Comparison of ENCODE assay signal across 8 mouse cellular contexts in genomic region chr8:13213479-13214268, GRCm38 (mm10). TPM values are rescaled to one million over a fixed set of nuclear protein-coding genes. Genes with fewer than 3 reads are reported as not detected.
DNase-seq lines count a peak whose midpoint lies in the region; ATAC-seq lines count a peak whose summit lies in the region.

No protein-coding gene starts in this region.

- H3K36me3 ChIP-seq in hindbrain, embryonic 16.5 days (ENCODE audit: control insufficient read depth, insufficient read depth, low read length) = no peaks in the 10 kb centered on the region

- DNase-seq in T-cell, adult 2 months (ENCODE audit: low spot score) = peak; percentile 92
- DNase-seq in cerebellum, postnatal 36 days = peak; percentile 67 to 71
- peak; percentile 95 for DNase-seq in gastrocnemius, adult 18-20 months (ENCODE audit: low spot score)
- peak; percentile 84 for DNase-seq in left cerebral cortex, adult 11 months (ENCODE audit: low spot score)
- DNase-seq in lung, postnatal 36 days = peak; percentile 95
- DNase-seq in retina, embryonic 14.5 days (ENCODE audit: low spot score) = peak; percentile 90
- DNase-seq in thymus, postnatal 36 days = peak; percentile 88 to 90

- no peak overlapping the region for H3K9ac ChIP-seq in hindbrain, embryonic 16.5 days (ENCODE audit: low read depth, low read length)

- peak; percentile 71 for ATAC-seq in hindbrain, embryonic 16.5 days

- H3K27me3 ChIP-seq in hindbrain, embryonic 16.5 days (replicated peaks; ENCODE audit: control insufficient read depth, insufficient read depth, low read length) = no peaks in the 10 kb centered on the region

- no peak overlapping the region for H3K4me3 ChIP-seq in hindbrain, embryonic 16.5 days (ENCODE audit: low read length)

- H3K4me1 ChIP-seq in hindbrain, embryonic 16.5 days (ENCODE audit: control insufficient read depth, insufficient read depth, low read depth, low read length) = peaks cover 7% of the 10 kb centered on the region

- no peak overlapping the region for H3K4me2 ChIP-seq in hindbrain, embryonic 16.5 days (ENCODE audit: low read length)

- WGBS in hindbrain, embryonic 16.5 days = 27% methylated on average over 10 of the region's 10 CpGs

- no peaks in the 10 kb centered on the region for H3K9me3 ChIP-seq in hindbrain, embryonic 16.5 days (ENCODE audit: control insufficient read depth, low read length)

- no peak overlapping the region for H3K27ac ChIP-seq in hindbrain, embryonic 16.5 days (ENCODE audit: low read depth, low read length)

RNA-seq across cellular contexts. Expression of gene Grtp1, which starts 13.3 kb away (rescaled TPM):
- 10 to 100 TPM; 11.5 to 15.0 TPM for total RNA-seq in gastrocnemius, adult 18-20 months (2021)
- 13.2 and 15.2 TPM in 2 replicates for polyA plus RNA-seq in hindbrain, embryonic 16.5 days (2015; fragmentation: Nextera tagmentation; extraction: Ambion mirVana)

RNA-seq across cellular contexts. Expression of gene Adprhl1, which starts 40.3 kb away (rescaled TPM):
- total RNA-seq in gastrocnemius, adult 18-20 months (2021) = 10 to 100 TPM; 59.2 to 95.8 TPM
- 0.59 and 0.60 TPM in 2 replicates for polyA plus RNA-seq in hindbrain, embryonic 16.5 days (2015; fragmentation: Nextera tagmentation; extraction: Ambion mirVana)

RNA-seq across cellular contexts. Expression of gene Lamp1, which starts 54.7 kb away (rescaled TPM):
- total RNA-seq in gastrocnemius, adult 18-20 months (2021) = 100 to 1,000 TPM; 401 to 443 TPM
- polyA plus RNA-seq in hindbrain, embryonic 16.5 days (2015; fragmentation: Nextera tagmentation; extraction: Ambion mirVana) = 318 and 342 TPM in 2 replicates
